16 mouse cellular contexts compared by ENCODE assay signal in genomic region chr7:74703533-74703932, GRCm38 (mm10).
DNase-seq lines count a peak whose midpoint lies in the region; ATAC-seq and TF ChIP-seq lines count a peak whose summit lies in the region.
"Had no signal": no experiment of that assay in that cellular context is flagged by ENCODE, and none has a peak within 500 bp of the region (broad histone marks: within the 10 kb centered on the region; RNA-seq: fewer than 3 reads in every experiment).

No protein-coding gene starts in this region.

- DNase-seq in midbrain, postnatal 0 days (ENCODE audit: low spot score) = no peak
- DNase-seq in midbrain, embryonic 11.5 days (ENCODE audit: low spot score, missing footprints) = no peak
- DNase-seq in ZHBTc4 (ENCODE audit: low read depth, low spot score) = peak; percentile 7
- no peak for DNase-seq in adrenal gland, postnatal 4 days (ENCODE audit: low spot score in 2 of 2)
- DNase-seq: adrenal gland, postnatal 14 days; cerebellum, adult 9-10 months; embryo, embryonic 11 days; liver; thymus, postnatal 36 days had no signal

- ATAC-seq in intestine, postnatal 0 days = no peak
- ATAC-seq in intestine, embryonic 15.5 days = no peak
- ATAC-seq in midbrain, postnatal 0 days (ENCODE audit: low FRiP score) = no peak
- no peak for ATAC-seq in midbrain, embryonic 11.5 days (ENCODE audit: low FRiP score)
- no peak for ATAC-seq in neural tube, embryonic 15.5 days (ENCODE audit: low FRiP score)
- ATAC-seq: forebrain, embryonic 13.5 days; hindbrain, embryonic 16.5 days had no signal

- no peak overlapping the region for H3K27ac ChIP-seq in intestine, postnatal 0 days (ENCODE audit: low read depth, low read length)
- no peak overlapping the region for H3K27ac ChIP-seq in intestine, embryonic 15.5 days
- no peak overlapping the region for H3K27ac ChIP-seq in midbrain, postnatal 0 days (ENCODE audit: low read depth, low read length)
- H3K27ac ChIP-seq in midbrain, embryonic 11.5 days (ENCODE audit: low read depth, low read length) = no peak overlapping the region
- H3K27ac ChIP-seq in neural tube, embryonic 15.5 days (replicated peaks) = no peak overlapping the region
- H3K27ac ChIP-seq: forebrain, embryonic 13.5 days; kidney, embryonic 15.5 days had no signal

- no peak overlapping the region for H3K4me2 ChIP-seq in intestine, postnatal 0 days (replicated peaks; ENCODE audit: low read depth)
- no peak overlapping the region for H3K4me2 ChIP-seq in intestine, embryonic 15.5 days (replicated peaks)
- no peak overlapping the region for H3K4me2 ChIP-seq in midbrain, postnatal 0 days (ENCODE audit: low read depth, low read length, poor library complexity, severe bottlenecking)
- no peak overlapping the region for H3K4me2 ChIP-seq in midbrain, embryonic 11.5 days
- H3K4me2 ChIP-seq in neural tube, embryonic 15.5 days = no peak overlapping the region
- H3K4me2 ChIP-seq: forebrain, embryonic 13.5 days; kidney, embryonic 15.5 days had no signal

- 68% methylated on average over 4 of the region's 4 CpGs for WGBS in intestine, postnatal 0 days
- WGBS in intestine, embryonic 15.5 days = 75% methylated on average over 4 of the region's 4 CpGs
- WGBS in midbrain, postnatal 0 days = 80% methylated on average over 4 of the region's 4 CpGs
- 73% methylated on average over 4 of the region's 4 CpGs for WGBS in midbrain, embryonic 11.5 days
- 80% methylated on average over 4 of the region's 4 CpGs for WGBS in neural tube, embryonic 15.5 days

- no peaks in the 10 kb centered on the region for H3K27me3 ChIP-seq in intestine, postnatal 0 days (replicated peaks; ENCODE audit: control insufficient read depth, insufficient read depth, low read length)
- no peaks in the 10 kb centered on the region for H3K27me3 ChIP-seq in intestine, embryonic 15.5 days (replicated peaks)
- no peaks in the 10 kb centered on the region for H3K27me3 ChIP-seq in midbrain, postnatal 0 days (ENCODE audit: insufficient read depth, low read length)
- peaks cover 4% of the 10 kb centered on the region; the same call in 1 of the 2 replicates for H3K27me3 ChIP-seq in midbrain, embryonic 11.5 days (ENCODE audit: control insufficient read depth, insufficient read depth, low read length)
- H3K27me3 ChIP-seq in neural tube, embryonic 15.5 days (replicated peaks) = no peaks in the 10 kb centered on the region
- H3K27me3 ChIP-seq: forebrain, embryonic 13.5 days; kidney, embryonic 15.5 days had no signal

- no peak overlapping the region for H3K4me3 ChIP-seq in intestine, postnatal 0 days (ENCODE audit: low read depth, low read length)
- H3K4me3 ChIP-seq in intestine, embryonic 15.5 days (replicated peaks) = no peak overlapping the region
- no peak overlapping the region for H3K4me3 ChIP-seq in midbrain, postnatal 0 days (ENCODE audit: low read depth, low read length)
- no peak overlapping the region for H3K4me3 ChIP-seq in midbrain, embryonic 11.5 days (ENCODE audit: low read depth, low read length)
- H3K4me3 ChIP-seq in neural tube, embryonic 15.5 days (replicated peaks) = no peak overlapping the region
- H3K4me3 ChIP-seq: forebrain, embryonic 13.5 days; kidney, embryonic 15.5 days; myocyte had no signal

- H3K4me1 ChIP-seq in intestine, postnatal 0 days (replicated peaks; ENCODE audit: control insufficient read depth, insufficient read depth, low read length) = no peaks in the 10 kb centered on the region
- H3K4me1 ChIP-seq in intestine, embryonic 15.5 days (replicated peaks) = no peaks in the 10 kb centered on the region
- H3K4me1 ChIP-seq in midbrain, postnatal 0 days (ENCODE audit: insufficient read depth, low read length) = 0 out of 2 replicates have a peak, but pooled peaks cover under 1% of the 10 kb centered on the region
- peaks cover 2% of the 10 kb centered on the region for H3K4me1 ChIP-seq in midbrain, embryonic 11.5 days (ENCODE audit: control insufficient read depth, insufficient read depth, low read length)
- peaks cover under 1% of the 10 kb centered on the region; the same call in 1 of the 2 replicates for H3K4me1 ChIP-seq in neural tube, embryonic 15.5 days
- H3K4me1 ChIP-seq: kidney, embryonic 15.5 days had no signal

- H3K9ac ChIP-seq in intestine, postnatal 0 days (ENCODE audit: low read depth, low read length) = no peak overlapping the region
- H3K9ac ChIP-seq in intestine, embryonic 15.5 days = no peak overlapping the region
- no peak overlapping the region for H3K9ac ChIP-seq in midbrain, postnatal 0 days (replicated peaks; ENCODE audit: low read length, poor library complexity, severe bottlenecking)
- no peak overlapping the region for H3K9ac ChIP-seq in midbrain, embryonic 11.5 days (ENCODE audit: low read length)
- H3K9ac ChIP-seq in neural tube, embryonic 15.5 days (replicated peaks) = no peak overlapping the region
- H3K9ac ChIP-seq: forebrain, embryonic 13.5 days; kidney, embryonic 15.5 days had no signal

- TF ChIP-seq CTCF in intestine, postnatal 0 days (IDR thresholded peaks at IDR 0.05; ENCODE audit: low read depth) = peak; percentile 49
- peak; percentile 42 for TF ChIP-seq CTCF in midbrain, postnatal 0 days (IDR thresholded peaks at IDR 0.05)

- H3K9me3 ChIP-seq in intestine, postnatal 0 days (ENCODE audit: control insufficient read depth) = no peaks in the 10 kb centered on the region
- no peaks in the 10 kb centered on the region for H3K9me3 ChIP-seq in intestine, embryonic 15.5 days
- no peaks in the 10 kb centered on the region for H3K9me3 ChIP-seq in midbrain, postnatal 0 days (ENCODE audit: low read length)
- no peaks in the 10 kb centered on the region for H3K9me3 ChIP-seq in midbrain, embryonic 11.5 days (ENCODE audit: control insufficient read depth, low read length)
- H3K9me3 ChIP-seq in neural tube, embryonic 15.5 days (replicated peaks) = no peaks in the 10 kb centered on the region
- H3K9me3 ChIP-seq: forebrain, embryonic 13.5 days; kidney, embryonic 15.5 days had no signal

- H3K36me3 ChIP-seq in intestine, postnatal 0 days (ENCODE audit: control insufficient read depth, insufficient read depth) = no peaks in the 10 kb centered on the region
- H3K36me3 ChIP-seq in intestine, embryonic 15.5 days = no peaks in the 10 kb centered on the region
- H3K36me3 ChIP-seq in midbrain, postnatal 0 days (ENCODE audit: insufficient read depth, low read length) = no peaks in the 10 kb centered on the region
- H3K36me3 ChIP-seq in midbrain, embryonic 11.5 days (ENCODE audit: control insufficient read depth, insufficient read depth, low read length) = no peaks in the 10 kb centered on the region
- no peaks in the 10 kb centered on the region for H3K36me3 ChIP-seq in neural tube, embryonic 15.5 days
- H3K36me3 ChIP-seq: kidney, embryonic 15.5 days had no signal
